Mouse (Mus musculus): Measurements from ENCODE around the gene Zfp777.
A peak's percentile ranks its signal among the peaks of the same experiment; 100 is the strongest.

Gene Zfp777

GRCm38 (mm10) chr6:48048426-48049272, at the start of gene Zfp777:
Gene Zfp777, minus strand, starts transcription at chr6:48048911.
- peak; percentile 82 for DNase-seq (ENCODE audit: low read depth, low spot score)

GRCm38 (mm10) chr6:48086957-48087715, 38.4 kb upstream of the Zfp777 start:
- DNase-seq (ENCODE audit: low read depth, low spot score), result no peak

GRCm38 (mm10) chr6:48086471-48086878, 37.8 kb upstream of the Zfp777 start, which contains the start of gene Zfp746:
Gene Zfp746, minus strand, starts transcription at chr6:48086593.
- DNase-seq (ENCODE audit: low read depth, low spot score), result peak; percentile 79

DNA sequence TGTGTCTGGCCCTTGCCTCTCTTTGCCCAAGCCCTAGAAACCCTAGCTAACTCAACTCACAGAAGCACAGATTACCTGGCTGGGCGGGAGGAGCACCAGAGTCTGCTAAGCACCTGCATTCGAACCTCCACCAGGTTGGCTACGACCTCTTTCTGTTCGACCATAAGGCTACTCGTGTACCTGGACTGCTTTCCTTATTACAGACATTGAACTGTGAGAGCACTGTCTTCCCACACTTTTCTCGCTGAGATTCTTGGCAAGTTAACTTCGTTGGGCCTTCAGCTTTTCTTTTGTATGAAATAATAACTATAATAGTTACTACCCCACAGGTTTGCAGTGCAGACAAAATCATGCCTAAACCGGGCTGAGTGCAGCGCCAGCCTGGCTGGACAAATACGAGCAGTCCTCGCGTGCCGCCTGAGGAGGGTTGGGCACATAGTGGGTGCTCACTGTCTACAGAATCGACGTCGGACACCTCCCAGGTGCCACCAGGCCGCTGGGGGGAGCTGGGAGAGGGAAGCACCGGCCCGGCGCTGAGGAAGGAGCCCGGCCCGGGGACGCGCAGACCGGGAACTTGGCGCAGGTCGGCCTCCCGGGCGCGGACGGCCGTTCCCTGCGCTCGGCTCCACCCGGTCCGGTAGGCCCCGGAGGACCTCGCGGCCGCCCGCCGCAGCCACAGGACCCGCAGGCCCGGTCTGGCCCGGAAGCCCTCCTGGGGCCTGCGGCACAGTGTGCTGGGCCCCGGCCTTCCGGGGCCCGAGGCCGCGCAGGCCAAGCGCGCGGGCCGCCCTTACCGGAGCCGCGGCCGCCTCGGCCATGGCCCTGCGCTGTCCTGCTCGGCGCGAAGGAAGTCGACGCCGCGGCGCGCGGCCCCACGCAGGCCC, 37.1 kb upstream of the Zfp777 start:
- peak; percentile 31 for DNase-seq (ENCODE audit: low read depth, low spot score)

DNA sequence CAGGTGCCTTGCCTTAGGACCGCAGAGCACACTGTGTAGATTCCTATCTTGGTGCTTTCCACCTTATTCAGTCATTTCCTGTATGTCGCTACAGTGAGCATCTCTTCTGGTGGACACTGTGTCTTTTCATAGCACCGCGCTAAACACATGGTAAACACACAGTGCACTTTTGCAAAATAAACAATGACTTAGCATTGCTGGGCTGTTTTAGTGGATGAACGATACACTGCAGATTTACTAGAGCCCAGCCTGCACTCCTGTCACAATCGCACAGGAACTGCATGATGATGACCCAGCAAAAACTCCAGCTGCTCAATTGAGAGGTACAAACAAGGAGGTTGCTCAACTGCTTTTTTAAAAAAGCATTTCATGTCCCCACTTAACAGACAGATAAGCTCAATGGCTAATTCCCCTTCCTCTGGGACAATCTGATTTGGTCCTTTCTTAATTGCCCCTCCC, 35.1 kb upstream of the Zfp777 start:
- no peak for DNase-seq (ENCODE audit: low read depth, low spot score)

DNA sequence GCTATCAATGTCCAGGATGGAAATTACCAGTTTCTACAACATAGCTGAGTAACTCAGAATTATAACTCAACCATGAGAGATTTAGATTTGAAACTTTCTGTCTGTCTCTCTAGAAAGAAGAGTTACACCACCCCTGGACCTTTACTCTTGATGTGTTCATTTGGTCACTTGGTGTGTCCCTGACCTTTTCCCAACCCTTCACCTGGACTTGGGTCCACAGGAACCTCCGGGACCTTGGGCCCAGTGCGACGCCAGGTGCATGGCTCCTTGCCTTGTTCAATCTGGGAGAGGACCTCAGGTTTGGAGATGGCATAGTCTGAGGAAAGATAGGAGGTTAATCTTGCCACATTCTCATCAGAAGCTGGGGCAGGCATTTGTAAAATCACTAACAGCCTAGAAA, 33.2 kb upstream of the Zfp777 start:
- DNase-seq (ENCODE audit: low read depth, low spot score), result no peak

DNA sequence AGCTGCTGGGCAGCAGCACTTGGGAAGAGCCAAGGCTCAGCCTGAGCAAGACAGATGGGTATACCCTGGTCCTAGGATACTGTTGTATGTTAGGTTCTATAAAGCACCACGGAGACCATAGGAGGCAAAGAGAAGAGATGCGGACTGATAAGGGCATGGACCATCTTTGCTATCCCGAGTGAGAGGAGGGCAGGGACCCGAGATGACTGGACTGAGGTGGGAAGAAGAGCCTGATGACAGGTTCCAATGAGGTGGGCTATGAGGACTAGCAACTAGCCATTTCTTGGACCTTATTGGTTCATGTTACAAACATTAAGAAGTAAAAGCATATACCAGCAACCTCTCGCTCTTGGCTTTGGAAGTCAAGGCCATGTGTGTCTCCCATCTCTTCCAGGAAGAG, 32.3 kb upstream of the Zfp777 start:
- DNase-seq (ENCODE audit: low read depth, low spot score), result no peak

GRCm38 (mm10) chr6:48073316-48073715, 24.6 kb upstream of the Zfp777 start:
- no peak for DNase-seq (ENCODE audit: low read depth, low spot score)

GRCm38 (mm10) chr6:48067492-48067891, 18.8 kb upstream of the Zfp777 start:
- no peak for DNase-seq (ENCODE audit: low read depth, low spot score)

GRCm38 (mm10) chr6:48065587-48066075, 16.9 kb upstream of the Zfp777 start:
- DNase-seq (ENCODE audit: low read depth, low spot score), result no peak

GRCm38 (mm10) chr6:48064451-48064850, 15.7 kb upstream of the Zfp777 start:
- no peak for DNase-seq (ENCODE audit: low read depth, low spot score)

DNA sequence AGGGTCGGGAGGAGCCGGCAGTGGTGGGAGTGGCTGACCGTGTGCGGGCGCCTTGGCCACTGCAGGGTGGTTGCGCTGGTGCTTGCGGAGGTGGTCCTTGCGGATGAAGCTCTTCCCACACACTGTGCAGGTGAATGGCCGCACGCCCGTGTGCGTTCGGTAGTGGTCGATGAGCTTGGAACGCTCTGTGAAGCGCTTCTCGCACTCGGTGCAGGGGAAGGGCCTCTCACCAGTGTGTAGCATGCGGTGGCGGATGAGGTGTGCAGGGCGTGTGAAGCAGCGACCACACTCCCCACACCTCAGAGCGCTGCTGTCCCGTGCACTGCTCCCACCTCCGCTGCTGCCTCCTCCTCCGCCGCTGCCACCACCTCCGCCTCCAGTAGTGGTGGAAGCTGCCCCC, 15.2 kb upstream of the Zfp777 start:
- DNase-seq (ENCODE audit: low read depth, low spot score), result no peak

DNA sequence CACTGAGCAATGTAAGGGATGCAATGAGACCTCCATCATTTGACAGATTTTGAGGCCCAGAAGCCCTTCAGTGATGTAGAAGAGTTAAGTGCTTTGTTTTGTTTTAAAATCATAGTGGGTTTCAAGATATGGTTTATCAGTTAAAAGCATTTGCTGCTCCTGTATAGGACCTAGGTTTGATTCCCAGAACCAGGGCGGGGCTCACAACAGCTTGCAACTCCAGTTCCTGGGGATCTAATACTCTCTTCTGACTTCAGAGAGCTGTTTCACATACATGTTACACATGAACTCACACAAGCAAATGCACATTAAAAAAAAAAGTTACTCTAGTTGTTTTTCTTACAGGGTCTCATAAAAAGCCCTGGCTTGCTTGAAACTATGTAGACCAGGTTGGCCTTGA, 12.2 kb upstream of the Zfp777 start:
- DNase-seq (ENCODE audit: low read depth, low spot score), result no peak

- no peak for DNase-seq (ENCODE audit: low read depth, low spot score)
Measured at GRCm38 (mm10) chr6:48060421-48060820, 11.7 kb upstream of the Zfp777 start.

- no peak for DNase-seq (ENCODE audit: low read depth, low spot score)
Measured at GRCm38 (mm10) chr6:48052136-48052535, 3.4 kb upstream of the Zfp777 start.

DNA sequence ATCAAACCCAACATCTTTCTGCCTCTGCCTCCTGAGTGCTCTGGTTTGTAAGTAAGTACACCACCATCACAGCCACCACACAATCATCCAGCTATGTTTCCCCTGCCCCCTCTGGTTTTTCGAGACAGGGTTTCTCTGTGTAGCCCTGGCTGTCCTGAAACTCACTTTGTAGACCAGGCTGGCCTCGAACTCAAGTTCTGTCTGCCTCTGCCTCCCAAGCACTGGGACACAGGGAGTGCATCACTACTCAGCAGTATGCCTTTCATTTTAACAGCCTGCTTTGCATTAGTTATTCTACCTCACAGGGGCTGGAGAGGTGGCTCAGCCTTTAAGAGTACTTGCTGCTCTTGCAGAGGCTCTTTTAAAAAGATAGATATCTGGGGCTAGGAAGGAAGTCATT, 3.0 kb upstream of the Zfp777 start:
- DNase-seq (ENCODE audit: low read depth, low spot score), result no peak

DNA sequence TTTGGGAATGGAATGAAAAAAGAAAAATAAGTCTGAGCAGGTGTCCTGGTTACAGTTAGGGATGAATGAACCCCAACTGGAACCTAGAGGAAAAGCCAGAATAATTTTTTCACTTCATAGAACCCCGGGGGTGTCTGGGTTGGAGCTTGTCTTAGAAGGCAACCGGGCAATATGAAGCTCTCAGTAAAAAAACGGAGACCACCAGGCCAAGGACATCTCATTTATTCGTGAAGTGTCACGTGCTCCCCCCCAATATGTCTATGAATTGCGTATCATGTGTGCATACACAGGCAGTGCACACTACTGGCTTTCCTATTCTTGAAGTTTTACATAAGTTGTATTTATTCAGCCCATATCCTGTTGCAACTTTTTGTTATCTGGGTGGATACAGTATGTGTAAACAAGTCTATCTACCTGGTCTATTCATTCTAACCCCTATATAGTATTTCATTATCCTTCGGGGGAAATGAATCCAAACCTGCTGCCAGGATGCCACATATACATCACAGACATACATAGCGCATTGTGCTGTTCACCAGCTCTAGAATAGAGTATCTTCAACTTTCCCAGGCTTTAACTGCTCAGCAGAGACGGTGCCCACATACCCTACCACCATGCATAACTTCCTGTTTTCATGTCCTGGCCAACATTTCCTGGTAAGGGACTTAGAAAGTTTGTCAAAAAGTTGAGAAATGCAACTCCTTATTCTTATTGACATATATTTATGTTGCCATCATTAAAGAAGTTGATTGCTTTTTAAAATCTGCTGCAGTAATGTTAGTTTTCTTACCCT, 758 bp upstream of the Zfp777 start:
- DNase-seq (ENCODE audit: low read depth, low spot score), result no peak

- DNase-seq (ENCODE audit: low read depth, low spot score), result peak; percentile 21
Measured at GRCm38 (mm10) chr6:48047450-48048351, 1.0 kb downstream of the Zfp777 start.

DNA sequence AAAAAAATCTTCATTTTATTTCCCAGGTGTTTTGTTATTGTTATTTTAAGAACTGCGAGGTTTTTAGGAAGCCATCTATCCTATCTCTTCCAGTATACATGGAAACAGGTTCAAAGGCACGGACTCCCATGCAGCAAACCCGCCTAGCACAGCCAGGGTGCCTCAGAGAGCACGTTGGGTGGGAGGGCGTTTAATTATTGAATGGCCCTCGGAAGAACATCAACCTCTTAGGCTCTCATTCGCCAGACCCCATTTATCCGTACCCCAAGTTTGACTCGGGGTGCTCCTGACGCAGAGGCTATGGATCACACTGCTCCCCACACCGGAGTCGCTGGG, 1.6 kb downstream of the Zfp777 start:
- no peak for DNase-seq (ENCODE audit: low read depth, low spot score)

- no peak for DNase-seq (ENCODE audit: low read depth, low spot score)
Measured at GRCm38 (mm10) chr6:48032661-48033060, 16.1 kb downstream of the Zfp777 start.
